Mouse (Mus musculus) intestine, embryonic 16.5 days (tissue): Measurements from ENCODE around the gene Zfp266. TPM values are rescaled to one million over a fixed set of nuclear protein-coding genes. Genes with fewer than 3 reads are reported as not detected.

Experiments used
- ATAC-seq: fragments of 200-750 bp; cut with Nextera tagmentation; 2 replicates; pipeline ENCODE4 v1.8.0; 2017; ENCODE audit warnings: moderate TSS enrichment, moderate library complexity
- H3K27ac ChIP-seq: fragments of 300-500 bp; sonication (generic); 2 replicates; pipeline ENCODE4 v1.5.1; 2014; ENCODE audit warnings: mild to moderate bottlenecking, low read length
- H3K27me3 ChIP-seq: fragments of 300-500 bp; sonication (generic); replicated peaks from 2 replicates; pipeline ENCODE4 v1.6.1; 2014; ENCODE audit warnings: low read length, control low read depth, mixed read lengths; ENCODE audit not compliant: control insufficient read depth, insufficient read depth
- H3K36me3 ChIP-seq: fragments of 300-500 bp; sonication (generic); 2 replicates; pipeline ENCODE4 v1.6.1; 2014; ENCODE audit warnings: low read length, control low read depth; ENCODE audit not compliant: control insufficient read depth, insufficient read depth
- H3K4me1 ChIP-seq: fragments of 300-500 bp; sonication (generic); 2 replicates; pipeline ENCODE4 v1.6.1; 2014; ENCODE audit warnings: low read length, control low read depth, mixed read lengths; ENCODE audit not compliant: control insufficient read depth, insufficient read depth
- H3K4me2 ChIP-seq: fragments of 300-500 bp; sonication (generic); 2 replicates; pipeline ENCODE4 v1.6.1; 2014; ENCODE audit warnings: low read depth, low read length, control low read depth
- H3K4me3 ChIP-seq: fragments of 300-500 bp; sonication (generic); 2 replicates; pipeline ENCODE4 v1.5.1; 2014; ENCODE audit warnings: mild to moderate bottlenecking, low read length
- H3K9ac ChIP-seq: fragments of 300-500 bp; sonication (generic); 2 replicates; pipeline ENCODE4 v1.6.1; 2014; ENCODE audit warnings: low read depth, low read length
- H3K9me3 ChIP-seq: fragments of 300-500 bp; sonication (generic); 2 replicates; pipeline ENCODE4 v1.6.1; 2016; ENCODE audit warnings: low read length, control low read depth; ENCODE audit not compliant: control insufficient read depth
- WGBS: fragments of 180-500 bp; shearing (Covaris S2); extraction: QIAGEN DNeasy Blood & Tissue Kit; methylation state at CpG from one replicate; pipeline ENCODE4 v1.1.7; 2014; 5-methylcytosine and 5-hydroxymethylcytosine counted together
- polyA plus RNA-seq: library from polyadenylated mRNA; unstranded; fragments of >200 nt; fragmentation: Nextera tagmentation; extraction: Ambion mirVana; gene quantifications from 2 replicates; pipeline ENCODE4 v1.2.1, GENCODE M21; 2015

Zfp266 gene
- polyA plus RNA-seq, 1 experiment from 2014 or later: 49.3 TPM

- H3K36me3 ChIP-seq: peaks cover 12% of the 10 kb centered on the region
- no peak overlapping the region for H3K9ac ChIP-seq
- no peak overlapping the region for H3K4me2 ChIP-seq
- no peak overlapping the region for H3K27ac ChIP-seq
- H3K27me3 ChIP-seq: no peaks in the 10 kb centered on the region
- H3K4me3 ChIP-seq: no peak overlapping the region
- H3K4me1 ChIP-seq: no peaks in the 10 kb centered on the region; the same call in 1 of the 2 replicates
- 76% methylated on average over 3 of the region's 3 CpGs for WGBS
- ATAC-seq: no peak
- no peaks in the 10 kb centered on the region for H3K9me3 ChIP-seq
Observed at GRCm38 (mm10) chr9:20509676-20510075, 11.5 kb downstream of the Zfp266 start.

GRCm38 (mm10) chr9:20504801-20505200, 16.4 kb downstream of the Zfp266 start:
- Histone ChIP-seq H3K27ac (no peak overlapping the region), H3K27me3 (no peaks in the 10 kb centered on the region), H3K4me3 (no peak overlapping the region), H3K9me3 (no peaks in the 10 kb centered on the region), H3K36me3 (peaks cover 24% of the 10 kb centered on the region), H3K4me2 (no peak overlapping the region), H3K4me1 (no peaks in the 10 kb centered on the region), H3K9ac (no peak overlapping the region)
- WGBS: 90% methylated on average over 5 of the region's 5 CpGs
- ATAC-seq: no peak

GRCm38 (mm10) chr9:20493281-20493680, 27.9 kb downstream of the Zfp266 start:
- peaks cover 6% of the 10 kb centered on the region; the same call in 1 of the 2 replicates for H3K36me3 ChIP-seq
- H3K4me3 ChIP-seq: peak overlapping the region; percentile 82
- H3K9me3 ChIP-seq: no peaks in the 10 kb centered on the region
- 3% methylated on average over 9 of the region's 9 CpGs for WGBS
- H3K27ac ChIP-seq: peak overlapping the region; percentile 98
- no peaks in the 10 kb centered on the region for H3K27me3 ChIP-seq
- 0 out of 2 replicates have a peak, but pooled peaks have one; percentile 18 for ATAC-seq
- peak overlapping the region; percentile 84 for H3K9ac ChIP-seq
- peak overlapping the region; percentile 83 for H3K4me2 ChIP-seq
- peaks cover 12% of the 10 kb centered on the region for H3K4me1 ChIP-seq

- H3K4me2 ChIP-seq: peak within 1 kb of the TSS; percentile 83
Observed at GRCm38 (mm10) chr9:20492527-20493233, 28.5 kb downstream of the Zfp266 start, which contains the start of gene Zfp426. Zfp426 (minus strand) TSS chr9:20492746.

GRCm38 (mm10) chr9:20491858-20492526, 29.2 kb downstream of the Zfp266 start:
- H3K36me3 ChIP-seq: 0 out of 2 replicates have a peak, but pooled peaks cover 6% of the 10 kb centered on the region
- no peak for ATAC-seq
- H3K4me2 ChIP-seq: peak overlapping the region; percentile 83
- H3K27ac ChIP-seq: peak overlapping the region; percentile 98
- H3K9ac ChIP-seq: peak overlapping the region; percentile 84
- no peaks in the 10 kb centered on the region for H3K27me3 ChIP-seq
- H3K9me3 ChIP-seq: no peaks in the 10 kb centered on the region
- H3K4me1 ChIP-seq: peaks cover 12% of the 10 kb centered on the region
- H3K4me3 ChIP-seq: peak overlapping the region; percentile 82
- WGBS: 7% methylated on average over 20 of the region's 20 CpGs

More at GRCm38 (mm10) chr9:20492527-20493233, 28.5 kb downstream of the Zfp266 start, which contains the start of gene Zfp426:
- Histone ChIP-seq H3K9ac (peak within 1 kb of the TSS; percentile 84), H3K27ac (peak within 1 kb of the TSS; percentile 98), H3K27me3 (no peaks in the 10 kb centered on the region), H3K36me3 (0 out of 2 replicates have a peak, but pooled peaks cover 6% of the 10 kb centered on the region), H3K4me3 (peak within 1 kb of the TSS; percentile 82), H3K4me1 (peaks cover 12% of the 10 kb centered on the region), H3K9me3 (no peaks in the 10 kb centered on the region)
- peak; percentile 97 for ATAC-seq
- under 1% methylated on average over 40 of the region's 40 CpGs for WGBS

- no peaks in the 10 kb centered on the region for H3K27me3 ChIP-seq
- no peaks in the 10 kb centered on the region for H3K9me3 ChIP-seq
- H3K4me3 ChIP-seq: no peak overlapping the region
- H3K4me1 ChIP-seq: peaks cover 12% of the 10 kb centered on the region
- ATAC-seq: no peak
- 81% methylated on average over 5 of the region's 5 CpGs for WGBS
- no peak overlapping the region for H3K9ac ChIP-seq
- no peak overlapping the region for H3K4me2 ChIP-seq
- H3K27ac ChIP-seq: no peak overlapping the region
- H3K36me3 ChIP-seq: 0 out of 2 replicates have a peak, but pooled peaks cover 2% of the 10 kb centered on the region
Observed at GRCm38 (mm10) chr9:20489536-20489935, 31.7 kb downstream of the Zfp266 start.

- Histone ChIP-seq H3K27me3 (no peaks in the 10 kb centered on the region), H3K4me2 (no peak overlapping the region), H3K27ac (no peak overlapping the region), H3K4me1 (no peaks in the 10 kb centered on the region), H3K36me3 (peaks cover 8% of the 10 kb centered on the region; the same call in 1 of the 2 replicates), H3K9ac (no peak overlapping the region), H3K9me3 (no peaks in the 10 kb centered on the region), H3K4me3 (no peak overlapping the region)
- 95% methylated on average over 5 of the region's 5 CpGs for WGBS
- ATAC-seq: no peak
Observed at GRCm38 (mm10) chr9:20479396-20479795, 41.8 kb downstream of the Zfp266 start.

GRCm38 (mm10) chr9:20476632-20477031, 44.6 kb downstream of the Zfp266 start:
- Histone ChIP-seq H3K36me3 (peaks cover 24% of the 10 kb centered on the region), H3K9me3 (no peaks in the 10 kb centered on the region), H3K27me3 (no peaks in the 10 kb centered on the region), H3K4me2 (no peak overlapping the region), H3K9ac (no peak overlapping the region), H3K27ac (no peak overlapping the region), H3K4me1 (no peaks in the 10 kb centered on the region), H3K4me3 (no peak overlapping the region)
- no peak for ATAC-seq
- 100% methylated on average over 1 of the region's 1 CpGs for WGBS

- peak; percentile 50 for ATAC-seq
- no peak overlapping the region for H3K9ac ChIP-seq
- no peak overlapping the region for H3K4me3 ChIP-seq
- H3K27me3 ChIP-seq: no peaks in the 10 kb centered on the region
- H3K4me1 ChIP-seq: no peaks in the 10 kb centered on the region
- no peaks in the 10 kb centered on the region for H3K9me3 ChIP-seq
- H3K4me2 ChIP-seq: no peak overlapping the region
- no peak overlapping the region for H3K27ac ChIP-seq
- H3K36me3 ChIP-seq: peaks cover 22% of the 10 kb centered on the region
- WGBS: 59% methylated on average over 7 of the region's 7 CpGs
Observed at GRCm38 (mm10) chr9:20466761-20467442, 54.3 kb downstream of the Zfp266 start.
